8 mouse cellular contexts compared by ENCODE assay signal in the genomic region with DNA sequence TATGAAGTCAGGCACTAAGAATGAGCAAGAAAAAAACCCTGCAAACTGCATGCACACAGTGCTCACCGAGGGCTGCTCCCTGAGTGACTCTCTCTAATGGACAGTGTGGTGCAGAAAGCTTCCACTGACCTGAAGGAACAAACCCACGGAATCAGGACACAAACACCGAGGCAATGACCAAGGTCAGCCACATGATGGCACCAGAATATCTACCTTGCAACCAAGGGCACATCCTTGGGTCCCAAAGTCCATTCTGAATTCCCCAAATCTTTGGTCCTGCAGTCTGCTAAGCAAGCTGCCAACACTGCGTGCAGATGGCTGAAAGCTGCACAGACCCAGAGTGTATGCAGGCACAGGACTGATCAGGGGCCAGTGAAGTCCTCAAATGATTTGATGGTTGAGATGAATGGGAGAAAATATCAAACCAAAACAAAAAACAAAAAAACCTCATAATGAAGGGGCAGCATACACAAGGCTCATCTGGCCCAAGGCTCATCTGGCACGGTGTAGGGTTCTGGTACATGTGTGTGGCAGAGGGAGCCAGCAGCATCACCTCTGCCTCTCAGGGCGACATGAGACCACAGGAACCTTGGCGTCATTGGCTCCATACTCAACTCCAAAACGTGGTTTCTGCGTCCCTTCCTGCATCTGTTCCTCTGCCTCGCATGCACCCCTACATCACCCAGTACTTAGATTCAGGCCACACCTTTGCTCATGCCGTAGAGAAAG.
DNase-seq lines count a peak whose midpoint lies in the region; ATAC-seq and TF ChIP-seq lines count a peak whose summit lies in the region.

No protein-coding gene starts in this region.

- H3K27me3 ChIP-seq in kidney, embryonic 15.5 days = no peaks in the 10 kb centered on the region
- H3K27me3 ChIP-seq in embryonic facial prominence, embryonic 11.5 days (ENCODE audit: control insufficient read depth, insufficient read depth, low read length) = no peaks in the 10 kb centered on the region
- H3K27me3 ChIP-seq in lung, embryonic 14.5 days (ENCODE audit: insufficient read depth, low read length) = no peaks in the 10 kb centered on the region

- DNase-seq in kidney, adult 11 months = peak; percentile 31
- DNase-seq in adrenal gland, postnatal 14 days = peak; percentile 67
- DNase-seq in embryonic facial prominence, embryonic 11.5 days (ENCODE audit: low spot score) = peak; percentile 64
- peak; percentile 19 to 66 for DNase-seq in kidney, adult 8-10 months
- peak; percentile 75 for DNase-seq in lung, embryonic 14.5 days
- peak; percentile 83 for DNase-seq in retina, embryonic 14.5 days (ENCODE audit: low spot score)
- DNase-seq in ovary, postnatal 36 days (ENCODE audit: low spot score) = no peak

- 73% methylated on average over 11 of the region's 11 CpGs for WGBS in kidney, embryonic 15.5 days
- WGBS in embryonic facial prominence, embryonic 11.5 days = 77% methylated on average over 11 of the region's 11 CpGs
- WGBS in lung, embryonic 14.5 days = 72% methylated on average over 11 of the region's 11 CpGs

- no peak overlapping the region for H3K4me3 ChIP-seq in kidney, embryonic 15.5 days (replicated peaks)
- no peak overlapping the region for H3K4me3 ChIP-seq in embryonic facial prominence, embryonic 11.5 days (ENCODE audit: low read depth, low read length)
- no peak overlapping the region for H3K4me3 ChIP-seq in lung, embryonic 14.5 days (ENCODE audit: low read depth, low read length)

- TF ChIP-seq CTCF in lung, embryonic 14.5 days (IDR thresholded peaks at IDR 0.05; ENCODE audit: low read depth) = peak; percentile 79

- H3K4me2 ChIP-seq in kidney, embryonic 15.5 days = no peak overlapping the region
- no peak overlapping the region for H3K4me2 ChIP-seq in embryonic facial prominence, embryonic 11.5 days (ENCODE audit: low read depth, low read length)
- H3K4me2 ChIP-seq in lung, embryonic 14.5 days = no peak overlapping the region

- H3K9ac ChIP-seq in kidney, embryonic 15.5 days = no peak overlapping the region
- no peak overlapping the region for H3K9ac ChIP-seq in embryonic facial prominence, embryonic 11.5 days (replicated peaks; ENCODE audit: low read length)
- no peak overlapping the region for H3K9ac ChIP-seq in lung, embryonic 14.5 days

- no peak overlapping the region for H3K27ac ChIP-seq in kidney, embryonic 15.5 days
- no peak overlapping the region for H3K27ac ChIP-seq in embryonic facial prominence, embryonic 11.5 days (replicated peaks; ENCODE audit: low read depth, low read length)
- H3K27ac ChIP-seq in lung, embryonic 14.5 days (ENCODE audit: low read depth) = no peak overlapping the region

- H3K9me3 ChIP-seq in kidney, embryonic 15.5 days (replicated peaks) = no peaks in the 10 kb centered on the region
- H3K9me3 ChIP-seq in embryonic facial prominence, embryonic 11.5 days (replicated peaks; ENCODE audit: control insufficient read depth, low read length) = no peaks in the 10 kb centered on the region
- H3K9me3 ChIP-seq in lung, embryonic 14.5 days (ENCODE audit: low read depth, low read length) = no peaks in the 10 kb centered on the region

- ATAC-seq in kidney, embryonic 15.5 days (replicated peaks; ENCODE audit: low FRiP score) = no peak
- ATAC-seq in embryonic facial prominence, embryonic 11.5 days (replicated peaks; ENCODE audit: insufficient number of reproducible peaks, low FRiP score, low TSS enrichment, low read depth) = no peak; the same call in 1 of the 2 replicates
- ATAC-seq in lung, embryonic 14.5 days (ENCODE audit: insufficient read depth) = no peak

- H3K36me3 ChIP-seq in kidney, embryonic 15.5 days = peaks cover 79% of the 10 kb centered on the region
- peaks cover 10% of the 10 kb centered on the region for H3K36me3 ChIP-seq in embryonic facial prominence, embryonic 11.5 days (replicated peaks; ENCODE audit: control insufficient read depth, insufficient read depth, low read depth, low read length)
- peaks cover 86% of the 10 kb centered on the region for H3K36me3 ChIP-seq in lung, embryonic 14.5 days (ENCODE audit: insufficient read depth)

- H3K4me1 ChIP-seq in kidney, embryonic 15.5 days = no peaks in the 10 kb centered on the region
- H3K4me1 ChIP-seq in embryonic facial prominence, embryonic 11.5 days (ENCODE audit: control insufficient read depth, insufficient read depth, low read length) = no peaks in the 10 kb centered on the region
- H3K4me1 ChIP-seq in lung, embryonic 14.5 days (ENCODE audit: insufficient read depth) = no peaks in the 10 kb centered on the region
